Comparison of ENCODE assay signal across 10 mouse cellular contexts in the genomic region with DNA sequence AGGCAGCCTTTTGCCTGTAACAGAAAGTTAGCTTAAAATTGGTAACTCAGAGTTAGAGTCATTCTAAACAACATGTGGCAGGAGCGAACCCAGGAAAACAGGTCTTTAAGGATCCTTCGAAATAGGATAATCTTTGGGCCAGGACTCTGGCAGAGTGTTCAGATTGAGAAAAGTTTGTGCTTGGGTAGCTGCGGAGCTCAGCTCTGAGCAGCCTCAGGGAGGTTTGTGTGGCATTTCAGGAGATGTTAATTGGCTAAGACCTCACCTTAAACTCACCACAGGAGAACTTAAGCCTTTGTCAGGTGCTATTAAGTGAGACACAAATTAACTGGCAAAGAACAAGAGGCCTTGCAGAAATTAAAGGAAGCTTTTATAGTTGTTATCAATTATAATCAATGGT. TPM values are rescaled to one million over a fixed set of nuclear protein-coding genes. Genes with fewer than 3 reads are reported as not detected.
DNase-seq lines count a peak whose midpoint lies in the region; ATAC-seq and TF ChIP-seq lines count a peak whose summit lies in the region.
"Not testable (repeated sequence)": the region's sequence is repeated elsewhere in the genome, so short reads cannot be mapped to it uniquely, and the experiment has no call there.
"Had no signal": no experiment of that assay in that cellular context is flagged by ENCODE, and none has a peak within 500 bp of the region (broad histone marks: within the 10 kb centered on the region; RNA-seq: fewer than 3 reads in every experiment).

No protein-coding gene starts in this region.

- H3K4me2 ChIP-seq in forebrain, embryonic 16.5 days (ENCODE audit: low read length), result peak overlapping the region; percentile 52
- peak overlapping the region; percentile 72 for H3K4me2 ChIP-seq in intestine, postnatal 0 days (replicated peaks; ENCODE audit: low read depth)
- H3K4me2 ChIP-seq in liver, embryonic 12.5 days, result peak overlapping the region; percentile 60
- peak overlapping the region; percentile 9; the same call in 1 of the 2 replicates for H3K4me2 ChIP-seq in midbrain, embryonic 11.5 days
- peak overlapping the region; percentile 51 for H3K4me2 ChIP-seq in neural tube, embryonic 15.5 days

- peak overlapping the region; percentile 53 for H3K4me3 ChIP-seq in embryonic facial prominence, embryonic 10.5 days
- H3K4me3 ChIP-seq in forebrain, embryonic 16.5 days (replicated peaks; ENCODE audit: low read length); intestine, postnatal 0 days (ENCODE audit: low read depth, low read length); midbrain, embryonic 11.5 days (ENCODE audit: low read depth, low read length): not testable (repeated sequence)
- H3K4me3 ChIP-seq in hindbrain, embryonic 10.5 days, result peak overlapping the region; percentile 46
- H3K4me3 ChIP-seq in liver, embryonic 12.5 days, result peak overlapping the region; percentile 50; the same call in 1 of the 2 replicates
- H3K4me3 ChIP-seq in neural tube, embryonic 15.5 days (replicated peaks), result peak overlapping the region; percentile 39; the same call in 1 of the 2 replicates

- H3K9me3 ChIP-seq in embryonic facial prominence, embryonic 10.5 days; forebrain, embryonic 16.5 days (ENCODE audit: control insufficient read depth, low read length); hindbrain, embryonic 10.5 days; intestine, postnatal 0 days (ENCODE audit: control insufficient read depth); liver, embryonic 12.5 days (replicated peaks); midbrain, embryonic 11.5 days (ENCODE audit: control insufficient read depth, low read length); neural tube, embryonic 15.5 days (replicated peaks): not testable (repeated sequence)

- ATAC-seq in forebrain, embryonic 16.5 days; intestine, postnatal 0 days; liver, embryonic 12.5 days; neural tube, embryonic 15.5 days (ENCODE audit: low FRiP score): not testable (repeated sequence)
- ATAC-seq in midbrain, embryonic 11.5 days (ENCODE audit: low FRiP score), result peak; percentile 57; the same call in 1 of the 2 replicates

- H3K36me3 ChIP-seq in embryonic facial prominence, embryonic 10.5 days (replicated peaks); forebrain, embryonic 16.5 days (ENCODE audit: control insufficient read depth, insufficient read depth); hindbrain, embryonic 10.5 days; intestine, postnatal 0 days (ENCODE audit: control insufficient read depth, insufficient read depth); liver, embryonic 12.5 days; midbrain, embryonic 11.5 days (ENCODE audit: control insufficient read depth, insufficient read depth, low read length); neural tube, embryonic 15.5 days: not testable (repeated sequence)

- H3K4me1 ChIP-seq in embryonic facial prominence, embryonic 10.5 days; forebrain, embryonic 16.5 days (replicated peaks; ENCODE audit: control insufficient read depth, insufficient read depth, low read length); hindbrain, embryonic 10.5 days (replicated peaks); intestine, postnatal 0 days (replicated peaks; ENCODE audit: control insufficient read depth, insufficient read depth, low read length); liver, embryonic 12.5 days; midbrain, embryonic 11.5 days (ENCODE audit: control insufficient read depth, insufficient read depth, low read length); neural tube, embryonic 15.5 days: not testable (repeated sequence)

- H3K27ac ChIP-seq in embryonic facial prominence, embryonic 10.5 days (replicated peaks); forebrain, embryonic 16.5 days (ENCODE audit: low read length); hindbrain, embryonic 10.5 days; intestine, postnatal 0 days (ENCODE audit: low read depth, low read length); liver, embryonic 12.5 days; midbrain, embryonic 11.5 days (ENCODE audit: low read depth, low read length); neural tube, embryonic 15.5 days (replicated peaks): not testable (repeated sequence)

- H3K27me3 ChIP-seq in embryonic facial prominence, embryonic 10.5 days (replicated peaks; ENCODE audit: low read depth, poor library complexity, severe bottlenecking); forebrain, embryonic 16.5 days (replicated peaks; ENCODE audit: control insufficient read depth, insufficient read depth, low read length); hindbrain, embryonic 10.5 days (ENCODE audit: insufficient read depth, poor library complexity, severe bottlenecking); intestine, postnatal 0 days (replicated peaks; ENCODE audit: control insufficient read depth, insufficient read depth, low read length); liver, embryonic 12.5 days (replicated peaks); midbrain, embryonic 11.5 days (ENCODE audit: control insufficient read depth, insufficient read depth, low read length); neural tube, embryonic 15.5 days (replicated peaks): not testable (repeated sequence)

- DNase-seq in CD4-positive, CD25-positive, alpha-beta regulatory T cell, adult 2 months (ENCODE audit: low read depth, low spot score), result peak; percentile 1
- peak; percentile 13 for DNase-seq in embryonic facial prominence, embryonic 10.5 days (ENCODE audit: low spot score)
- peak; percentile 6 for DNase-seq in hindbrain, embryonic 10.5 days (ENCODE audit: low spot score)
- DNase-seq in midbrain, embryonic 11.5 days (ENCODE audit: low spot score, missing footprints), result not testable (repeated sequence)

- TF ChIP-seq CTCF in intestine, postnatal 0 days (IDR thresholded peaks at IDR 0.05; ENCODE audit: low read depth), result not testable (repeated sequence)

- not testable (repeated sequence) for H3K9ac ChIP-seq in forebrain, embryonic 16.5 days (replicated peaks; ENCODE audit: low read depth, low read length); intestine, postnatal 0 days (ENCODE audit: low read depth, low read length); liver, embryonic 12.5 days; midbrain, embryonic 11.5 days (ENCODE audit: low read length); neural tube, embryonic 15.5 days (replicated peaks)

- 7% methylated on average over 3 of the region's 3 CpGs for WGBS in embryonic facial prominence, embryonic 10.5 days
- 3% methylated on average over 3 of the region's 3 CpGs for WGBS in forebrain, embryonic 16.5 days
- 9% methylated on average over 3 of the region's 3 CpGs for WGBS in hindbrain, embryonic 10.5 days
- WGBS in intestine, postnatal 0 days, result 19% methylated on average over 3 of the region's 3 CpGs
- WGBS in liver, embryonic 12.5 days (ENCODE audit: insufficient replicate concordance), result 11% methylated on average over 3 of the region's 3 CpGs
- 12% methylated on average over 3 of the region's 3 CpGs for WGBS in midbrain, embryonic 11.5 days
- 24% methylated on average over 3 of the region's 3 CpGs for WGBS in neural tube, embryonic 15.5 days

RNA-seq across cellular contexts. Expression of gene Ms4a5, which starts 9.9 kb away (rescaled TPM):
- polyA plus RNA-seq in embryonic facial prominence, embryonic 10.5 days (2016; fragmentation: Nextera tagmentation; extraction: Ambion mirVana), result not detected in 2 replicates
- polyA plus RNA-seq in forebrain, embryonic 16.5 days (2015; fragmentation: Nextera tagmentation; extraction: Ambion mirVana), result not detected in 2 replicates
- not detected in 2 replicates for polyA plus RNA-seq in hindbrain, embryonic 10.5 days (2016; fragmentation: Nextera tagmentation; extraction: Ambion mirVana)
- 0.23 TPM in 1 of 2 replicates, not detected in the other for polyA plus RNA-seq in intestine, postnatal 0 days (2015; fragmentation: Nextera tagmentation; extraction: Ambion mirVana)
- not detected in 2 replicates for polyA plus RNA-seq in liver, embryonic 12.5 days (2016; fragmentation: Nextera tagmentation; extraction: Ambion mirVana)
- not detected in 2 replicates for polyA plus RNA-seq in midbrain, embryonic 11.5 days (2014; fragmentation: Nextera tagmentation; extraction: Ambion mirVana)
- not detected in 2 replicates for polyA plus RNA-seq in neural tube, embryonic 15.5 days (2015; fragmentation: Nextera tagmentation; extraction: Ambion mirVana)
- polyA plus RNA-seq: kidney, adult 2 months; thymus, postnatal 0 days had no signal

RNA-seq across cellular contexts. Expression of gene Ms4a14, which starts 20.6 kb away (rescaled TPM):
- not detected in 2 replicates for polyA plus RNA-seq in embryonic facial prominence, embryonic 10.5 days (2016; fragmentation: Nextera tagmentation; extraction: Ambion mirVana)
- not detected in 2 replicates for polyA plus RNA-seq in forebrain, embryonic 16.5 days (2015; fragmentation: Nextera tagmentation; extraction: Ambion mirVana)
- polyA plus RNA-seq in hindbrain, embryonic 10.5 days (2016; fragmentation: Nextera tagmentation; extraction: Ambion mirVana), result 0.08 TPM in 1 of 2 replicates, not detected in the other
- polyA plus RNA-seq in intestine, postnatal 0 days (2015; fragmentation: Nextera tagmentation; extraction: Ambion mirVana), result 0.08 and 0.09 TPM in 2 replicates
- not detected in 2 replicates for polyA plus RNA-seq in liver, embryonic 12.5 days (2016; fragmentation: Nextera tagmentation; extraction: Ambion mirVana)
- polyA plus RNA-seq in midbrain, embryonic 11.5 days (2014; fragmentation: Nextera tagmentation; extraction: Ambion mirVana), result 0.14 TPM in 1 of 2 replicates, not detected in the other
- 0.05 TPM in 1 of 2 replicates, not detected in the other for polyA plus RNA-seq in neural tube, embryonic 15.5 days (2015; fragmentation: Nextera tagmentation; extraction: Ambion mirVana)

RNA-seq across cellular contexts. Expression of gene Ms4a1, which starts 27.6 kb away (rescaled TPM):
- polyA plus RNA-seq in embryonic facial prominence, embryonic 10.5 days (2016; fragmentation: Nextera tagmentation; extraction: Ambion mirVana), result not detected in 2 replicates
- polyA plus RNA-seq in forebrain, embryonic 16.5 days (2015; fragmentation: Nextera tagmentation; extraction: Ambion mirVana), result not detected in 2 replicates
- not detected in 2 replicates for polyA plus RNA-seq in hindbrain, embryonic 10.5 days (2016; fragmentation: Nextera tagmentation; extraction: Ambion mirVana)
- polyA plus RNA-seq in intestine, postnatal 0 days (2015; fragmentation: Nextera tagmentation; extraction: Ambion mirVana), result 0.12 and 0.16 TPM in 2 replicates
- not detected in 2 replicates for polyA plus RNA-seq in liver, embryonic 12.5 days (2016; fragmentation: Nextera tagmentation; extraction: Ambion mirVana)
- not detected in 2 replicates for polyA plus RNA-seq in midbrain, embryonic 11.5 days (2014; fragmentation: Nextera tagmentation; extraction: Ambion mirVana)
- 0.05 TPM in 1 of 2 replicates, not detected in the other for polyA plus RNA-seq in neural tube, embryonic 15.5 days (2015; fragmentation: Nextera tagmentation; extraction: Ambion mirVana)

RNA-seq across cellular contexts. Expression of gene Ms4a7, which starts 42.3 kb away (rescaled TPM):
- polyA plus RNA-seq in embryonic facial prominence, embryonic 10.5 days (2016; fragmentation: Nextera tagmentation; extraction: Ambion mirVana), result 0.55 TPM in 1 of 2 replicates, not detected in the other
- 2.0 and 2.1 TPM in 2 replicates for polyA plus RNA-seq in forebrain, embryonic 16.5 days (2015; fragmentation: Nextera tagmentation; extraction: Ambion mirVana)
- 0.59 TPM in 1 of 2 replicates, not detected in the other for polyA plus RNA-seq in hindbrain, embryonic 10.5 days (2016; fragmentation: Nextera tagmentation; extraction: Ambion mirVana)
- polyA plus RNA-seq in intestine, postnatal 0 days (2015; fragmentation: Nextera tagmentation; extraction: Ambion mirVana), result 10.1 and 10.6 TPM in 2 replicates
- polyA plus RNA-seq in liver, embryonic 12.5 days (2016; fragmentation: Nextera tagmentation; extraction: Ambion mirVana), result 0.48 and 1.7 TPM in 2 replicates
- 1.1 and 1.2 TPM in 2 replicates for polyA plus RNA-seq in midbrain, embryonic 11.5 days (2014; fragmentation: Nextera tagmentation; extraction: Ambion mirVana)
- 3.8 and 4.2 TPM in 2 replicates for polyA plus RNA-seq in neural tube, embryonic 15.5 days (2015; fragmentation: Nextera tagmentation; extraction: Ambion mirVana)

Comparison
In these comparisons a context has a peak if more than half of its experiments do, and no peak if none do; other contexts are left out.
1. H3K4me2 ChIP-seq: peak in every context shown above with its lines; median percentile 72 in intestine, postnatal 0 days; 60 in liver, embryonic 12.5 days; 52 in forebrain, embryonic 16.5 days; 51 in neural tube, embryonic 15.5 days; 9 in midbrain, embryonic 11.5 days.